Mouse (Mus musculus) liver, embryonic 14.5 days (tissue): ENCODE measurements at regions not wholly inside any gene's neighbourhood (a gene's known extent, or its start where the extent isn't known, plus 50 kb on each side); places are given as distances from the start of the nearest gene placed in this dataset.

Experiments used
- CTCF ChIP-seq: IDR thresholded peaks from 2 replicates; pipeline ENCODE4 v1.5.1; 2016; ENCODE audit warnings: antibody characterized with exemption, low read depth, control low read depth
- EP300 ChIP-seq: IDR thresholded peaks from 2 replicates; pipeline ENCODE4 v1.6.1; 2016; ENCODE audit warnings: antibody characterized with exemption, low read depth

DNA sequence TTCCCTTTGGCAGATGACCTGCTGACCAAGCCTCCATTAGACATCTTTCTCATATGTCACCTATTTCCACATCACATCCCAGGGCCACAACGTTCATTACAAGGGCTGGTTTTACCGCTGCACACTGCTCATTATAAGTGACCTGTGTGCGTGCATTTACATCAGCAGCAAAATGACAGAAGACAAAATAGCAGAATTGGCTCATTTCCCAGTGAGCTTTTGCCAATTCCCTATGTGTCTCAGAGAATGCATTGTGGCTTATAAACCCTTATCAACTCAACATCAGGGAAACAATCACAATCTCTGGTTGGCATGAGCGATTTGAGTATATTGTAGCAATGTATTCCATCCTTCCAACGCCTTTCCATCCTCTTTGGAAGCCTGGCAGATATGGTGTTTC is 364.7 kb downstream of the Samd5 start:
- TF ChIP-seq EP300 (no peak), CTCF (no peak)
